Mouse (Mus musculus) hindbrain, postnatal 0 days (tissue): ENCODE results near the gene Pik3c2b. TPM values are rescaled to one million over a fixed set of nuclear protein-coding genes. Genes with fewer than 3 reads are reported as not detected.

Source experiments
- ATAC-seq: fragments of 200-750 bp; cut with Nextera tagmentation; 2 replicates; pipeline ENCODE4 v1.8.0; 2017; ENCODE audit warnings: mild to moderate bottlenecking, moderate TSS enrichment, moderate library complexity
- DNase-seq: peaks from one replicate; pipeline ENCODE4 v3.0.0-alpha.2; 2015; ENCODE audit warnings: low spot score
- H3K27ac ChIP-seq: fragments of 300-500 bp; sonication (generic); 2 replicates; pipeline ENCODE4 v1.5.1; 2014; ENCODE audit warnings: mild to moderate bottlenecking
- H3K27me3 ChIP-seq: fragments of 300-500 bp; sonication (generic); 2 replicates; pipeline ENCODE4 v1.6.1; 2014; ENCODE audit warnings: low read length, mixed read lengths; ENCODE audit not compliant: insufficient read depth
- H3K36me3 ChIP-seq: fragments of 300-500 bp; sonication (generic); 2 replicates; pipeline ENCODE4 v1.6.1; 2014; ENCODE audit warnings: low read length, mixed read lengths; ENCODE audit not compliant: insufficient read depth
- H3K4me1 ChIP-seq: fragments of 300-500 bp; sonication (generic); 2 replicates; pipeline ENCODE4 v1.6.1; 2014; ENCODE audit warnings: antibody characterized with exemption, low read length, mixed read lengths; ENCODE audit not compliant: insufficient read depth
- H3K4me2 ChIP-seq: fragments of 300-500 bp; sonication (generic); 2 replicates; pipeline ENCODE4 v1.6.1; 2014; ENCODE audit warnings: low read depth, mild to moderate bottlenecking, low read length, moderate library complexity, mixed read lengths
- H3K4me3 ChIP-seq: fragments of 300-500 bp; sonication (generic); 2 replicates; pipeline ENCODE4 v1.5.1; 2014; ENCODE audit warnings: low read length
- H3K9ac ChIP-seq: fragments of 300-500 bp; sonication (generic); replicated peaks from 2 replicates; pipeline ENCODE4 v1.6.1; 2014; ENCODE audit warnings: mild to moderate bottlenecking, low read length, moderate library complexity, mixed read lengths
- H3K9me3 ChIP-seq: fragments of 300-500 bp; sonication (generic); 2 replicates; pipeline ENCODE4 v1.6.1; 2016; ENCODE audit warnings: low read length, mixed read lengths
- CTCF ChIP-seq: IDR thresholded peaks from 2 replicates; pipeline ENCODE4 v1.5.1; 2016; ENCODE audit warnings: antibody characterized with exemption, control low read depth, low read depth
- WGBS: fragments of 180-500 bp; shearing (Covaris S2); extraction: QIAGEN DNeasy Blood & Tissue Kit; methylation state at CpG from one replicate; pipeline ENCODE4 v1.1.7; 2014; 5-methylcytosine and 5-hydroxymethylcytosine counted together
- polyA plus RNA-seq: library from polyadenylated mRNA; unstranded; fragments of >200 nt; fragmentation: Nextera tagmentation; extraction: Ambion mirVana; gene quantifications from 2 replicates; pipeline ENCODE4 v1.2.1, GENCODE M21; 2015
- total RNA-seq: library from RNA; depleted of rRNA; stranded (reverse); fragments of >200 nt; gene quantifications from 2 replicates; pipeline ENCODE4 v1.2.3, GENCODE M21; 2014

Gene Pik3c2b
- total and polyA plus RNA-seq, 2 experiments from 2014 or later, result 8.7 to 23.0 TPM

- Histone ChIP-seq H3K27ac (peak overlapping the region; percentile 51; the same call in 1 of the 2 replicates), H3K9ac (no peak overlapping the region), H3K4me2 (0 out of 2 replicates have a peak overlapping the region, but pooled peaks have one; percentile 5), H3K36me3 (0 out of 2 replicates have a peak, but pooled peaks cover 3% of the 10 kb centered on the region), H3K4me3 (no peak overlapping the region), H3K4me1 (peaks cover 29% of the 10 kb centered on the region), H3K9me3 (no peaks in the 10 kb centered on the region), H3K27me3 (no peaks in the 10 kb centered on the region)
- DNase-seq, result peak; percentile 77
- ATAC-seq, result peak; percentile 46
- WGBS, result 41% methylated on average over 16 of the region's 16 CpGs
- no peak for TF ChIP-seq CTCF
Measured at GRCm38 (mm10) chr1:133071666-133072381, 26.4 kb downstream of the Pik3c2b start.

- DNase-seq (no peak), ATAC-seq (no peak)
- Histone ChIP-seq H3K4me1 (peaks cover 27% of the 10 kb centered on the region), H3K4me3 (no peak overlapping the region), H3K27me3 (no peaks in the 10 kb centered on the region), H3K36me3 (no peaks in the 10 kb centered on the region), H3K9ac (no peak overlapping the region), H3K9me3 (no peaks in the 10 kb centered on the region), H3K27ac (no peak overlapping the region), H3K4me2 (no peak overlapping the region)
- no peak for TF ChIP-seq CTCF
- 75% methylated on average over 9 of the region's 9 CpGs for WGBS
Measured at GRCm38 (mm10) chr1:133073327-133073856, 27.9 kb downstream of the Pik3c2b start.

- Histone ChIP-seq H3K36me3 (no peaks in the 10 kb centered on the region), H3K9me3 (no peaks in the 10 kb centered on the region), H3K27ac (no peak overlapping the region), H3K9ac (no peak overlapping the region), H3K4me3 (no peak overlapping the region), H3K27me3 (no peaks in the 10 kb centered on the region), H3K4me1 (peaks cover 16% of the 10 kb centered on the region), H3K4me2 (no peak overlapping the region)
- DNase-seq (no peak), ATAC-seq (no peak)
- no peak for TF ChIP-seq CTCF
- WGBS, result 97% methylated on average over 13 of the region's 13 CpGs
Measured at GRCm38 (mm10) chr1:133074541-133074940, 29.1 kb downstream of the Pik3c2b start.

- Histone ChIP-seq H3K27ac (no peak overlapping the region), H3K4me3 (no peak overlapping the region), H3K4me2 (no peak overlapping the region), H3K4me1 (peaks cover 26% of the 10 kb centered on the region), H3K36me3 (no peaks in the 10 kb centered on the region), H3K27me3 (no peaks in the 10 kb centered on the region), H3K9ac (no peak overlapping the region), H3K9me3 (no peaks in the 10 kb centered on the region)
- WGBS, result 82% methylated on average over 6 of the region's 6 CpGs
- no peak for TF ChIP-seq CTCF
- no peak for DNase-seq
- ATAC-seq, result no peak
Measured at GRCm38 (mm10) chr1:133075651-133076400, 30.4 kb downstream of the Pik3c2b start.

GRCm38 (mm10) chr1:133076681-133077514 is 31.4 kb downstream of the Pik3c2b start:
- DNase-seq (peak; percentile 5), ATAC-seq (0 out of 2 replicates have a peak, but pooled peaks have one; percentile 3)
- Histone ChIP-seq H3K4me3 (no peak overlapping the region), H3K4me2 (no peak overlapping the region), H3K27ac (peak overlapping the region; percentile 38; the same call in 1 of the 2 replicates), H3K27me3 (no peaks in the 10 kb centered on the region), H3K9ac (no peak overlapping the region), H3K4me1 (peaks cover 17% of the 10 kb centered on the region), H3K36me3 (peaks cover 5% of the 10 kb centered on the region; the same call in 1 of the 2 replicates), H3K9me3 (no peaks in the 10 kb centered on the region)
- TF ChIP-seq CTCF, result no peak
- WGBS, result 43% methylated on average over 20 of the region's 20 CpGs
